In genomic region chr2:153712646-153713091, GRCm38 (mm10) we compare ENCODE assay signal across 8 mouse cellular contexts. TPM values are rescaled to one million over a fixed set of nuclear protein-coding genes. Genes with fewer than 3 reads are reported as not detected.
DNase-seq lines count a peak whose midpoint lies in the region; ATAC-seq and TF ChIP-seq lines count a peak whose summit lies in the region.

No protein-coding gene starts in this region.

- no peak for TF ChIP-seq POLR2A in testis, adult 2 months (IDR thresholded peaks at IDR 0.05; ENCODE audit: control insufficient read depth, low read depth, low read length)
- no peak for TF ChIP-seq POLR2A in limb, embryonic 14.5 days (IDR thresholded peaks at IDR 0.05; ENCODE audit: borderline replicate concordance, extremely low read depth, insufficient read depth, insufficient read length)

- H3K36me3 ChIP-seq in testis, adult 2 months (ENCODE audit: control insufficient read depth, insufficient read depth, low read length), result no peaks in the 10 kb centered on the region
- no peaks in the 10 kb centered on the region for H3K36me3 ChIP-seq in hindbrain, embryonic 11.5 days (ENCODE audit: control insufficient read depth, insufficient read depth, low read length)
- H3K36me3 ChIP-seq in limb, embryonic 14.5 days (ENCODE audit: control insufficient read depth, insufficient read depth, low read length), result no peaks in the 10 kb centered on the region
- no peaks in the 10 kb centered on the region for H3K36me3 ChIP-seq in midbrain, embryonic 14.5 days (ENCODE audit: control insufficient read depth, insufficient read depth, low read length)
- H3K36me3 ChIP-seq in kidney, embryonic 14.5 days (ENCODE audit: control insufficient read depth, insufficient read depth, low read length), result no peaks in the 10 kb centered on the region

- H3K27ac ChIP-seq in testis, adult 2 months (ENCODE audit: control insufficient read depth, insufficient read depth, low read depth, low read length), result peak overlapping the region; percentile 2
- peak overlapping the region; percentile 73 for H3K27ac ChIP-seq in hindbrain, embryonic 11.5 days (ENCODE audit: low read depth, low read length)
- H3K27ac ChIP-seq in limb, embryonic 14.5 days (replicated peaks; ENCODE audit: low read depth, low read length), result peak overlapping the region; percentile 63; the same call in 1 of the 2 replicates
- peak overlapping the region; percentile 65 for H3K27ac ChIP-seq in midbrain, embryonic 14.5 days (replicated peaks; ENCODE audit: low read depth, low read length)
- H3K27ac ChIP-seq in kidney, embryonic 14.5 days (ENCODE audit: low read depth, low read length), result no peak overlapping the region

- H3K9me3 ChIP-seq in hindbrain, embryonic 11.5 days (ENCODE audit: control insufficient read depth, low read length), result no peaks in the 10 kb centered on the region
- no peaks in the 10 kb centered on the region for H3K9me3 ChIP-seq in limb, embryonic 14.5 days (ENCODE audit: control insufficient read depth, low read length)
- H3K9me3 ChIP-seq in midbrain, embryonic 14.5 days (ENCODE audit: control insufficient read depth, low read length), result no peaks in the 10 kb centered on the region
- H3K9me3 ChIP-seq in kidney, embryonic 14.5 days (ENCODE audit: control insufficient read depth, low read length), result no peaks in the 10 kb centered on the region

- H3K9ac ChIP-seq in hindbrain, embryonic 11.5 days (ENCODE audit: low read depth, low read length), result no peak overlapping the region
- H3K9ac ChIP-seq in limb, embryonic 14.5 days (ENCODE audit: low read depth, low read length, severe bottlenecking), result no peak overlapping the region
- H3K9ac ChIP-seq in midbrain, embryonic 14.5 days (replicated peaks; ENCODE audit: low read length), result no peak overlapping the region
- no peak overlapping the region for H3K9ac ChIP-seq in kidney, embryonic 14.5 days (ENCODE audit: low read depth, low read length)

- DNase-seq in testis, postnatal 14 days (ENCODE audit: low spot score), result no peak
- peak; percentile 21 for DNase-seq in hindbrain, embryonic 11.5 days (ENCODE audit: low spot score)
- DNase-seq in limb, embryonic 14.5 days (ENCODE audit: low spot score), result no peak
- DNase-seq in midbrain, embryonic 14.5 days, result peak; percentile 57
- DNase-seq in thymus, postnatal 36 days, result no peak
- DNase-seq in kidney, adult 8-10 months, result no peak

- WGBS in hindbrain, embryonic 11.5 days, result 23% methylated on average over 3 of the region's 3 CpGs
- 58% methylated on average over 3 of the region's 3 CpGs for WGBS in limb, embryonic 14.5 days
- 12% methylated on average over 3 of the region's 3 CpGs for WGBS in midbrain, embryonic 14.5 days
- 44% methylated on average over 3 of the region's 3 CpGs for WGBS in kidney, embryonic 14.5 days

- no peak overlapping the region for H3K4me2 ChIP-seq in hindbrain, embryonic 11.5 days (replicated peaks; ENCODE audit: low read depth, low read length)
- no peak overlapping the region for H3K4me2 ChIP-seq in limb, embryonic 14.5 days (replicated peaks; ENCODE audit: low read depth, low read length, severe bottlenecking)
- H3K4me2 ChIP-seq in midbrain, embryonic 14.5 days (ENCODE audit: low read length), result no peak overlapping the region
- no peak overlapping the region for H3K4me2 ChIP-seq in kidney, embryonic 14.5 days (replicated peaks; ENCODE audit: low read depth, low read length)

- ATAC-seq in hindbrain, embryonic 11.5 days (ENCODE audit: low FRiP score), result peak; percentile 80
- no peak for ATAC-seq in limb, embryonic 14.5 days (ENCODE audit: low FRiP score, low read depth)
- peak; percentile 55; the same call in 1 of the 2 replicates for ATAC-seq in midbrain, embryonic 14.5 days (ENCODE audit: low FRiP score, low TSS enrichment)
- no peak for ATAC-seq in kidney, embryonic 14.5 days (ENCODE audit: low FRiP score, low TSS enrichment)

- no peaks in the 10 kb centered on the region for H3K27me3 ChIP-seq in testis, adult 2 months (ENCODE audit: control insufficient read depth, insufficient read depth, low read length)
- H3K27me3 ChIP-seq in hindbrain, embryonic 11.5 days (ENCODE audit: control insufficient read depth, insufficient read depth, low read length), result no peaks in the 10 kb centered on the region
- no peaks in the 10 kb centered on the region for H3K27me3 ChIP-seq in limb, embryonic 14.5 days (ENCODE audit: control insufficient read depth, insufficient read depth, low read length)
- no peaks in the 10 kb centered on the region for H3K27me3 ChIP-seq in midbrain, embryonic 14.5 days (ENCODE audit: control insufficient read depth, insufficient read depth, low read length)
- H3K27me3 ChIP-seq in kidney, embryonic 14.5 days (ENCODE audit: control insufficient read depth, insufficient read depth, low read length), result no peaks in the 10 kb centered on the region

- H3K4me1 ChIP-seq in testis, adult 2 months (ENCODE audit: control insufficient read depth, insufficient read depth, low read length), result no peaks in the 10 kb centered on the region
- H3K4me1 ChIP-seq in hindbrain, embryonic 11.5 days (replicated peaks; ENCODE audit: control insufficient read depth, insufficient read depth, low read length), result no peaks in the 10 kb centered on the region
- 0 out of 2 replicates have a peak, but pooled peaks cover 3% of the 10 kb centered on the region for H3K4me1 ChIP-seq in limb, embryonic 14.5 days (ENCODE audit: control insufficient read depth, insufficient read depth, low read length)
- no peaks in the 10 kb centered on the region for H3K4me1 ChIP-seq in midbrain, embryonic 14.5 days (ENCODE audit: control insufficient read depth, insufficient read depth, low read length)
- peaks cover 6% of the 10 kb centered on the region; the same call in 1 of the 2 replicates for H3K4me1 ChIP-seq in kidney, embryonic 14.5 days (ENCODE audit: control insufficient read depth, insufficient read depth, low read length)

- H3K4me3 ChIP-seq in testis, adult 2 months (ENCODE audit: control insufficient read depth, low read depth, low read length), result no peak overlapping the region
- no peak overlapping the region for H3K4me3 ChIP-seq in hindbrain, embryonic 11.5 days (ENCODE audit: low read depth, low read length)
- no peak overlapping the region for H3K4me3 ChIP-seq in limb, embryonic 14.5 days (replicated peaks; ENCODE audit: low read length)
- no peak overlapping the region for H3K4me3 ChIP-seq in midbrain, embryonic 14.5 days (replicated peaks; ENCODE audit: low read depth, low read length)
- no peak overlapping the region for H3K4me3 ChIP-seq in kidney, embryonic 14.5 days (ENCODE audit: low read length)

- no peak for TF ChIP-seq CTCF in testis, adult 2 months (IDR thresholded peaks at IDR 0.05; ENCODE audit: control insufficient read depth, insufficient read depth, insufficient replicate concordance, low read depth, low read length)

RNA-seq across cellular contexts. Expression of gene Dnmt3c, which starts 16.2 kb away (rescaled TPM):
- polyA plus RNA-seq in testis, adult 2 months (2012; rRNA removed), result 1.1 and 1.2 TPM in 2 replicates
- 0.10 TPM in 1 of 2 replicates, not detected in the other for polyA plus RNA-seq in hindbrain, embryonic 11.5 days (2014; fragmentation: Nextera tagmentation; extraction: Ambion mirVana)
- polyA plus RNA-seq in limb, embryonic 14.5 days (2012; rRNA removed), result 0.06 and 0.10 TPM in 2 replicates
- polyA plus RNA-seq in limb, embryonic 14.5 days (2014; fragmentation: Nextera tagmentation; extraction: Ambion mirVana), result 0.08 and 0.10 TPM in 2 replicates
- 0.17 TPM in 1 of 2 replicates, not detected in the other for polyA plus RNA-seq in midbrain, embryonic 14.5 days (2014; fragmentation: Nextera tagmentation; extraction: Ambion mirVana)
- polyA plus RNA-seq in kidney, embryonic 14.5 days (2014; fragmentation: Nextera tagmentation; extraction: Ambion mirVana), result not detected in 2 replicates

RNA-seq across cellular contexts. Expression of gene Mapre1, which starts 28.4 kb away (rescaled TPM):
- 6.3 and 8.2 TPM in 2 replicates for polyA plus RNA-seq in testis, adult 2 months (2012; rRNA removed)
- 376 and 407 TPM in 2 replicates for polyA plus RNA-seq in hindbrain, embryonic 11.5 days (2014; fragmentation: Nextera tagmentation; extraction: Ambion mirVana)
- 30.2 and 36.1 TPM in 2 replicates for polyA plus RNA-seq in limb, embryonic 14.5 days (2012; rRNA removed)
- 194 and 203 TPM in 2 replicates for polyA plus RNA-seq in limb, embryonic 14.5 days (2014; fragmentation: Nextera tagmentation; extraction: Ambion mirVana)
- 369 and 443 TPM in 2 replicates for polyA plus RNA-seq in midbrain, embryonic 14.5 days (2014; fragmentation: Nextera tagmentation; extraction: Ambion mirVana)
- 203 and 243 TPM in 2 replicates for polyA plus RNA-seq in kidney, embryonic 14.5 days (2014; fragmentation: Nextera tagmentation; extraction: Ambion mirVana)

Comparison
In these comparisons a context has a peak if more than half of its experiments do, and no peak if none do; other contexts are left out.
1. DNase-seq: peak in hindbrain, embryonic 11.5 days (single experiment) and midbrain, embryonic 14.5 days (single experiment); none in testis, postnatal 14 days (single experiment), limb, embryonic 14.5 days (single experiment), thymus, postnatal 36 days (0 of 2) and kidney, adult 8-10 months (0 of 2).
2. ATAC-seq: peak in hindbrain, embryonic 11.5 days (single experiment) and midbrain, embryonic 14.5 days (single experiment); none in limb, embryonic 14.5 days (single experiment) and kidney, embryonic 14.5 days (single experiment).